Mouse (Mus musculus): ENCODE measurements around the gene Gabrr3. TPM values are rescaled to one million over a fixed set of nuclear protein-coding genes. Genes with fewer than 3 reads are reported as not detected.

The Gabrr3 gene
- polyA plus RNA-seq, 1 experiment = not detected

DNA sequence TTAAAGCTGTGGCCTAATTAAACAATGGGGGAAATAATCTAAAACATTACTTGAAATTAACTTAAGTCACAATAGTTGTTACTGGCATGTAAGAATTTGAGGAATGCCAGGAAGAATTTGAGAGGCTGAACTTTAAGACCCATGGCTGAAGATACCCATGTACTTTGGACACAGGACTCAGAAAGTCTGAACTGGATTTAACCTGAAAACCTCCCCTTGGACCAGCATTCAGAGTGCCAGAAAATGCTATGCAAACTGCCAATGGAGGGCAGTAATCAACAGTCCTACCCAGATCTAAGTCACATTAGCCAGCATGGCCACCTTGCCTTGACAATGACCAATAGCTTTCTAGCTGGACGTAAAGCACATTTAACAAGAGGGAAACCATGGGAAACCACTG lies 90.8 kb downstream of the Gabrr3 start:
- Histone ChIP-seq H3K4me3 (replicated peaks) (no peak overlapping the region), H3K36me3 (replicated peaks; ENCODE audit: low read length) (peaks cover 35% of the 10 kb centered on the region), H3K27me3 (replicated peaks) (no peaks in the 10 kb centered on the region), H3K4me1 (0 out of 2 replicates have a peak, but pooled peaks cover 6% of the 10 kb centered on the region), H3K9me3 (no peaks in the 10 kb centered on the region)
- TF ChIP-seq GATA1 (IDR thresholded peaks at IDR 0.05; ENCODE audit: borderline replicate concordance, low read length) = no peak
- TF ChIP-seq FLI1 (IDR thresholded peaks at IDR 0.05; ENCODE audit: low read length) = no peak

DNA sequence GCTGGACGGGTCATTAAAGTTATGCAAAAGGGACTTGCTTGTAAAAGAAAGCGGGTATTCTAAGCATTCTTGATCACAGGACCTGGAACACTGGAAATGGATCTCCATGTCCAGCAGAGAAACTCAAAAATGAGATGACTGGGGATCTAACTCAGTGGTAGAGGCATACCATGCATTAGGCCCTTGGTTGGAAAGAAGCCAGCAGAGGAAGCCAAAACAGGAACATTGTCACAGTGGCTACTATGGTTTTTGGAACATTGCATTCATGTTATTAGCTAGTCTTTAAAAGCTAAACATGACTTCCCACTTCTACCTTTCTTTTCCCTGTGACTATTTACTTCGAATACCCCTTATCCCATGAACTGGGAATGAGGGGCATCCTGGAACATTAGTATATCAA lies 92.0 kb downstream of the Gabrr3 start:
- TF ChIP-seq GATA1 (IDR thresholded peaks at IDR 0.05; ENCODE audit: borderline replicate concordance, low read length) = no peak
- no peak for TF ChIP-seq FLI1 (IDR thresholded peaks at IDR 0.05; ENCODE audit: low read length)
- no peaks in the 10 kb centered on the region for H3K27me3 ChIP-seq (replicated peaks)
- H3K4me3 ChIP-seq (replicated peaks) = no peak overlapping the region
- H3K9me3 ChIP-seq = no peaks in the 10 kb centered on the region
- H3K4me1 ChIP-seq = 0 out of 2 replicates have a peak, but pooled peaks cover 6% of the 10 kb centered on the region
- H3K36me3 ChIP-seq (replicated peaks; ENCODE audit: low read length) = peaks cover 25% of the 10 kb centered on the region

DNA sequence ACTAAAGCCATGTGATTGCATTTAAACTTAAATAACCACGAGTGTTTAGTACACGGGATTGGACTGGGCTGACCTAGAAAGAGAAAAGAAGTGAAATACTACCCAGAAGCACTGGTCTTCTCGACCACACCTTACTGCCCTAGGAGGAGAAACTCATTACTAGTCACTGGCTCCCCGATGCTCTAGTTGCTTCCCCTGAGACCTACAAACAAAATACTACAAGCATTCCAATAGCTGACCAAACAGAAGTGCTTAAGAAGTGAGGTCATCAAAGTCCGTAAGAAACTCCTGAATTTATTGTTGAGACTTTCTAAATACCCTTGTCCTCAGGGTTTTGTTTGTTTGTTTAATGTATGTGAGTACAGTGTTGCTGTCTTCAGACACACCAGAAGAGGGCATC lies 102.7 kb downstream of the Gabrr3 start:
- H3K27me3 ChIP-seq (replicated peaks) = no peaks in the 10 kb centered on the region
- TF ChIP-seq FLI1 (IDR thresholded peaks at IDR 0.05; ENCODE audit: low read length) = no peak
- no peak for TF ChIP-seq GATA1 (IDR thresholded peaks at IDR 0.05; ENCODE audit: borderline replicate concordance, low read length)
- no peak overlapping the region for H3K4me3 ChIP-seq (replicated peaks)
- H3K9me3 ChIP-seq = no peaks in the 10 kb centered on the region
- H3K36me3 ChIP-seq (replicated peaks; ENCODE audit: low read length) = no peaks in the 10 kb centered on the region
- peaks cover 4% of the 10 kb centered on the region for H3K4me1 ChIP-seq

Other genes with a start within 250 kb of the Gabrr3 start
- gene Olfr196, start 236.9 kb upstream of the Gabrr3 start, polyA plus RNA-seq (2012; ENCODE audit: insufficient read depth, low replicate concordance) = not detected in 2 replicates
- gene Olfr198, start 203.8 kb upstream of the Gabrr3 start, polyA plus RNA-seq (2012; ENCODE audit: insufficient read depth, low replicate concordance) = not detected in 2 replicates
- gene Olfr199, start 187.6 kb upstream of the Gabrr3 start, polyA plus RNA-seq (2012; ENCODE audit: insufficient read depth, low replicate concordance) = not detected in 2 replicates
- not detected in 2 replicates for gene Olfr201, start 134.7 kb upstream of the Gabrr3 start, polyA plus RNA-seq (2012; ENCODE audit: insufficient read depth, low replicate concordance)
- not detected in 2 replicates for gene Olfr202, start 120.5 kb upstream of the Gabrr3 start, polyA plus RNA-seq (2012; ENCODE audit: insufficient read depth, low replicate concordance)
- not detected in 2 replicates for gene Olfr203, start 108.5 kb upstream of the Gabrr3 start, polyA plus RNA-seq (2012; ENCODE audit: insufficient read depth, low replicate concordance)
- gene Olfr204, start 89.1 kb upstream of the Gabrr3 start, polyA plus RNA-seq (2012; ENCODE audit: insufficient read depth, low replicate concordance) = not detected in 2 replicates
- gene Olfr205, start 76.2 kb upstream of the Gabrr3 start, polyA plus RNA-seq (2012; ENCODE audit: insufficient read depth, low replicate concordance) = not detected in 2 replicates
- gene Olfr206, start 58.1 kb upstream of the Gabrr3 start, polyA plus RNA-seq (2012; ENCODE audit: insufficient read depth, low replicate concordance) = not detected in 2 replicates
- not detected in 2 replicates for gene Olfr209, start 43.3 kb upstream of the Gabrr3 start, polyA plus RNA-seq (2012; ENCODE audit: insufficient read depth, low replicate concordance)
- 2.3 TPM in 1 of 2 replicates, not detected in the other for gene Riox2, start 64.4 kb downstream of the Gabrr3 start, polyA plus RNA-seq (2012; ENCODE audit: insufficient read depth, low replicate concordance)
- not detected in 2 replicates for gene Crybg3, start 193.6 kb downstream of the Gabrr3 start, polyA plus RNA-seq (2012; ENCODE audit: insufficient read depth, low replicate concordance)
- 2.2 TPM in 1 of 2 replicates, not detected in the other for gene Arl6, start 232.1 kb downstream of the Gabrr3 start, polyA plus RNA-seq (2012; ENCODE audit: insufficient read depth, low replicate concordance)

Data from megakaryocyte, embryonic 14.5 days (primary cell).